Mouse (Mus musculus) lung, adult 2 months (tissue): ENCODE measurements around the gene Ccdc84.
A peak's percentile ranks its signal among the peaks of the same experiment; 100 is the strongest.

ENCODE experiments used
- CTCF ChIP-seq: fragments of 200-500 bp; IDR thresholded peaks from 2 replicates; pipeline ENCODE4 v1.5.1; 2011; ENCODE audit warnings: mild to moderate bottlenecking, low read length, control low read depth; ENCODE audit not compliant: insufficient read depth
- POLR2A ChIP-seq: fragments of 200-500 bp; IDR thresholded peaks from 2 replicates; pipeline ENCODE4 v1.6.1; 2011; ENCODE audit warnings: low read depth, mild to moderate bottlenecking, control low read depth, low read length, borderline replicate concordance; ENCODE audit errors: extremely low read depth

DNA sequence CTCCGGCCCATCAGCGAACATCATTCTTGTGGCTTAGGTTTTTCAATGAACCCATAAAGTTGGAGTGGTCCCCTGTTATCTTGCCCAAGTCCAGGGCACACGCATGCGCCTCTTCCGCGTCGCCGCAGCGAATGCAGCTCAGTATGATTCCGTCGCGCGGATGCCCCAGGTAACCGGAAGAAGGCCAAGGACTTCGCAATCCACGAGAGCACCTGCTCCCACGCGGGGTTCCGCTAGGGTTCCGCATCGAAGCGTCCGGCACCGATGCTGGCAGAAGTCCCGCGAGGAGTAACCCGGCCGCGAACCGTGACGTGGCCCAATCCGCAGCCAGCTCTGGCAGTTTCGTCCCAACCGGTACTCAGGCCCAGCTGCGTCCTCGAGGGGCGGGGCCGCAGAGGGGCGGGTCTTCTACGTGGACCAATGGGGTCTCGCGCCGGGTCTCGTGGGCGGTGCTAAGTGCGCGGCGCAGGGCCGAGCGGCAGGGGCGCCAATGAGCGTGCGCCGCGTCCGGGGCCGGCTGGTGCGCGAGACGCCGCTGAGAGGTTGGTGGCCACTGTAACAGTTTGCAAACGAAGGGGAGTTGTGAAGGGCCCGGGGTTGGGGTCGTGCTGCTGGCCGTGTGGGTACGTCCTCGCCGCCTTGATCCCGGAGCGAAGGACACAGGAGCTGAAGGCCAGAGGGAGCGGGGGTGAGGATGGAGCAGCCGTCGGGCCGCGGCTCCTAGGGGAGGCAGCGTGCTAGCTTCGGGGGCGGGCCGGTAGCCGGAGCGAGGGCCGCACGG, 39.1 kb downstream of the Ccdc84 start, which contains the start of gene Hyou1:
- TF ChIP-seq CTCF (no peak), POLR2A (peak; percentile 82; the same call in 1 of the 2 replicates)
